Mouse (Mus musculus) myocyte (in vitro differentiated cells): ENCODE data around the gene Negr1. TPM values are rescaled to one million over a fixed set of nuclear protein-coding genes. Genes with fewer than 3 reads are reported as not detected.

Source experiments
- H3K27me3 ChIP-seq: one replicate; pipeline ENCODE4 v1.6.1; 2011; ENCODE audit not compliant: control insufficient read depth, insufficient read depth, insufficient read length
- H3K36me3 ChIP-seq: one replicate; pipeline ENCODE4 v1.6.1; 2011; ENCODE audit not compliant: control insufficient read depth, insufficient read depth
- H3K4me2 ChIP-seq: one replicate; pipeline ENCODE4 v1.6.1; 2011; ENCODE audit warnings: low read depth, control low read depth
- H3K4me3 ChIP-seq: one replicate; pipeline ENCODE4 v1.5.1; 2011; ENCODE audit warnings: mild to moderate bottlenecking, control low read depth, moderate library complexity
- H3K79me2 ChIP-seq: one replicate; pipeline ENCODE4 v1.6.1; 2011; ENCODE audit not compliant: control insufficient read depth, insufficient read depth
- H3ac ChIP-seq: one replicate; pipeline ENCODE4 v1.6.1; 2011; ENCODE audit not compliant: control insufficient read depth, insufficient read length
- CEBPB ChIP-seq: IDR thresholded peaks from 2 replicates; pipeline ENCODE4 v1.6.1; 2011; ENCODE audit warnings: mild to moderate bottlenecking, moderate library complexity; ENCODE audit not compliant: poor library complexity, insufficient read depth, severe bottlenecking
- E2F4 ChIP-seq: IDR thresholded peaks from one replicate; pipeline ENCODE4 v1.6.1; 2011; ENCODE audit warnings: mild to moderate bottlenecking, control low read depth, moderate library complexity; ENCODE audit not compliant: insufficient read depth
- MAX ChIP-seq: IDR thresholded peaks from one replicate; pipeline ENCODE4 v1.6.1; 2011; ENCODE audit warnings: low read depth, mild to moderate bottlenecking, control low read depth
- MYOD1 ChIP-seq, 3 experiments: IDR thresholded peaks; one replicate each; pipeline ENCODE4 v1.6.1; 2011; ENCODE audit warnings: control low read depth in 2 of 3, low read depth in 2 of 3, mild to moderate bottlenecking in 2 of 3, moderate library complexity in 1 of 3; ENCODE audit not compliant: insufficient read length in 2 of 3, control insufficient read depth in 1 of 3
- MYOG ChIP-seq, 3 experiments: IDR thresholded peaks; one replicate each; pipeline ENCODE4 v1.6.1; 2011; ENCODE audit warnings: control low read depth in 2 of 3, low read depth in 2 of 3, mild to moderate bottlenecking in 2 of 3; ENCODE audit not compliant: insufficient read length in 2 of 3, control insufficient read depth in 1 of 3, insufficient read depth in 1 of 3
- POLR2A ChIP-seq: IDR thresholded peaks from one replicate; pipeline ENCODE4 v1.6.1; 2011; ENCODE audit warnings: low read depth, mild to moderate bottlenecking, control low read depth, moderate library complexity; ENCODE audit not compliant: insufficient read length
- POLR2AphosphoS2 ChIP-seq: IDR thresholded peaks from one replicate; pipeline ENCODE4 v1.6.1; 2011; ENCODE audit warnings: low read depth, control low read depth; ENCODE audit not compliant: insufficient read length
- REST ChIP-seq: IDR thresholded peaks from one replicate; pipeline ENCODE4 v1.6.1; 2011; ENCODE audit warnings: mild to moderate bottlenecking, control low read depth, moderate library complexity; ENCODE audit not compliant: insufficient read depth, insufficient read length
- SRF ChIP-seq: IDR thresholded peaks from one replicate; pipeline ENCODE4 v1.6.1; 2011; ENCODE audit warnings: low read depth; ENCODE audit not compliant: control insufficient read depth, insufficient read length
- TCF12 ChIP-seq: IDR thresholded peaks from one replicate; pipeline ENCODE4 v1.6.1; 2011; ENCODE audit warnings: mild to moderate bottlenecking, control low read depth; ENCODE audit not compliant: poor library complexity, insufficient read depth, severe bottlenecking
- TCF3 ChIP-seq: IDR thresholded peaks from one replicate; pipeline ENCODE4 v1.6.1; 2011; ENCODE audit warnings: low read depth, control low read depth; ENCODE audit not compliant: insufficient read length
- USF1 ChIP-seq: IDR thresholded peaks from one replicate; pipeline ENCODE4 v1.6.1; 2011; ENCODE audit warnings: low read depth, mild to moderate bottlenecking, control low read depth, moderate library complexity
- polyA plus RNA-seq: library from polyadenylated mRNA; unstranded; fragments of >200 nt; fragmentation: generic; extraction: Trizol; gene quantifications from one replicate; pipeline ENCODE4 v1.2.1, GENCODE M21; 2012; ENCODE audit warnings: missing spikeins

Gene Negr1
- polyA plus RNA-seq, 1 experiment = 0.01 TPM

DNA sequence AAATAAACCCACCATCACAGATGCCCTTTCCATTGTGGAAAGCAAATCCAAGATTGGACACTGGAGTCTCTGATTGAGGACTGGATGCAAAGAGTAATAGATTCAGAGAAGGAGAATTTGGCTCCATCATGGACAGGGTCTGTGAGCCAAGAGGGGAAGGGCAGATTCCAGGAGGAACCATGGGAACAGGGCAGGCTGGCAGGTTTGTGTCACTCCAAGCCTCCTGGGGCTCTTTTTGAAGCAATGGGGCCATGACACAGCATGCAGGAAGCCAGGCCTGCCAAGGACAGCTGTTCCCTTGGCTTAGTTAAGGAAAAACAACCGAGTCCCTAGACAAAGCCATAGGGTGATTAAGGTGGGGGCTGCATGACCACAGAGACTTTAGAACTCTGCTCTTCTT is 647.4 kb downstream of the Negr1 start:
- H3K4me2 ChIP-seq = no peak overlapping the region
- H3K27me3 ChIP-seq = no peaks in the 10 kb centered on the region
- no peaks in the 10 kb centered on the region for H3K36me3 ChIP-seq
- TF ChIP-seq REST (no peak), POLR2AphosphoS2 (no peak), TCF3 (no peak), MYOD1 (IDR thresholded peaks at IDR 0.05; ENCODE audit: control insufficient read depth in 1 of 3, insufficient read length in 2 of 3, low read depth in 2 of 3) (no peak), CEBPB (no peak), E2F4 (no peak), TCF12 (no peak), MAX (no peak), SRF (no peak), USF1 (no peak), MYOG (IDR thresholded peaks at IDR 0.05; ENCODE audit: control insufficient read depth in 1 of 3, insufficient read depth in 1 of 3, insufficient read length in 2 of 3, low read depth in 2 of 3) (no peak), POLR2A (no peak)
- no peak overlapping the region for H3ac ChIP-seq
- no peak overlapping the region for H3K4me3 ChIP-seq
- H3K79me2 ChIP-seq = no peaks in the 10 kb centered on the region

DNA sequence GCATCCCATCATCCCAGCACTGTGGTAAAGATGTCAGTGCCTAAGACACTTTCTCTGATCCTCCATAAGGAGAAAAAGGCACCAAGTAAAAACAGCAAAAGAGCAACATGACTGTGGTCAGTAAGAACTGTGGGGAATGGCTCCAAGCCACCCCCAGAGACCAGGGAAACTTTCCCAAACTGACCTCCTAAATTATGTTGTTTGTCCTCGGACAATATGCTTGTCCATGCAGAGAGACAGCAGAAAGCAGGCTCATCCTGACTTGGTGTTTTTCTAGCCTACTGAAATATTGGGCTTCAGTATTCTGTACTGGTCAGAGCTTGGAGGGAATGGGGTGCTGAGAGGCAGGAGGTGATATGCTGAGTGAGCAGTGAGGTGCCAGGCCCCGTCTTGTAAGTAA is 647.8 kb downstream of the Negr1 start:
- no peaks in the 10 kb centered on the region for H3K79me2 ChIP-seq
- TF ChIP-seq POLR2AphosphoS2 (no peak), TCF3 (no peak), CEBPB (no peak), MYOG (IDR thresholded peaks at IDR 0.05; ENCODE audit: control insufficient read depth in 1 of 3, insufficient read depth in 1 of 3, insufficient read length in 2 of 3, low read depth in 2 of 3) (no peak), USF1 (no peak), POLR2A (no peak)
- H3K27me3 ChIP-seq = no peaks in the 10 kb centered on the region
- H3ac ChIP-seq = no peak overlapping the region
- H3K4me2 ChIP-seq = no peak overlapping the region
- H3K36me3 ChIP-seq = no peaks in the 10 kb centered on the region
- H3K4me3 ChIP-seq = no peak overlapping the region

DNA sequence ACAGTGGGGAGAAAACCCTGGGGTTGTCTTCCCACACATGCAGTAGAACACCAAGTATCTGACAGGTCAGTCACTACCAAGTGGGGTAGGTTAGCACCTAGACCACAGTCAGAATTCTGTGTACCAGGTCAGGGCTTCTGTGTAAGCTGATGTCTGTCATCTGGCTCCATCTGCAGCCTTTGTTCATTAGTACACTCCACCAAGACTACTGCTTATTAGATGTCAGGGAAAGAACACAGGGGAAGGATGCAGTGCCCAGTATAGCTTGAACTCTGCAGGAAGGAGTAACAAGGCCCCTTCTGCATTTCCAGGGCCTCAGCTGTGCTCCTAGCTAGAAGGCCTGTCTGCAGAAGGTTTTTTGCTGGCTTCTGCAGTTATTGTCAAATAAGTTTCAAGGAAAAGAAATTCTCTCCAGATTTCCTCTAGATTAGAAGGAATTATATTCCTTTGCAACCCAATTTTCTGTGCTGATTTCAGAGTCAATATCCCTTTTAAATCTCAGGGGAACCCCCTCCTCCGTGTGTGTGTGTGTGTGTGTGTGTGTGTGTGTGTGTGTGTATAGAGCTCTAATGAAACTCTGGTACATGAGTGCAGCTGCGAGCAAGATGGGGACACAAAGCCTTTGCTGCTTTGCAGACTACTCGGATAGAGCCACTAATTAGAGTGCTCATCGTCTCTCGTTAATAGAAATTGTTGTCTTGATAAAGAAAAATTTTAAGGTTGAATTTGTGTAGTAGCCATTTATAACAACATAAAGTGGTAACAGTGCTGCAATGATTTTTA is 654.5 kb downstream of the Negr1 start:
- no peak overlapping the region for H3ac ChIP-seq
- TF ChIP-seq SRF (no peak), MYOG (IDR thresholded peaks at IDR 0.05; ENCODE audit: control insufficient read depth in 1 of 3, insufficient read depth in 1 of 3, insufficient read length in 2 of 3, low read depth in 2 of 3) (no peak), MAX (no peak), E2F4 (no peak), MYOD1 (IDR thresholded peaks at IDR 0.05; ENCODE audit: control insufficient read depth in 1 of 3, insufficient read length in 2 of 3, low read depth in 2 of 3) (no peak), REST (no peak), POLR2AphosphoS2 (no peak), POLR2A (no peak), TCF12 (no peak), CEBPB (no peak), USF1 (no peak), TCF3 (no peak)
- H3K36me3 ChIP-seq = no peaks in the 10 kb centered on the region
- no peak overlapping the region for H3K4me3 ChIP-seq
- H3K4me2 ChIP-seq = no peak overlapping the region
- no peaks in the 10 kb centered on the region for H3K27me3 ChIP-seq
- H3K79me2 ChIP-seq = no peaks in the 10 kb centered on the region

DNA sequence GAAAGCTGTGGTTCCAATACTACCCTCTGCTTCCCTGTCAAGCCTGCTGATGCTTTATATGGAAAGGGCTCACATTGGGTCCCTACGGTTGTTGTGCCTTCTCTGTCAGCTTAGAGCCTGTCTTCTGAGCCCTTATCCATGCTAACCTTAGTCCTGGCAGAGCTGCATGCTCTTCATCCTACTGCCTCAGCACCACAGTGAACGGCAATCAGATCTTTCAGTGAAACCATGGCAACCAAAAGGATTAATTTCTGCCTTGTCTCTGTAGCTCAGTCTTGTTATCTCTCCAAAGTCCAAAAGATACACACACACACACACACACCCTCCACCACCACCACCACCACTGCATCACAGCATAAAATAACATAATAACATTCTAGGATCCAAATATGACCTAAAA is 656.2 kb downstream of the Negr1 start:
- Histone ChIP-seq H3K4me2 (no peak overlapping the region), H3K79me2 (no peaks in the 10 kb centered on the region), H3K27me3 (no peaks in the 10 kb centered on the region), H3K36me3 (no peaks in the 10 kb centered on the region), H3K4me3 (no peak overlapping the region), H3ac (no peak overlapping the region)
- no peak for TF ChIP-seq USF1

DNA sequence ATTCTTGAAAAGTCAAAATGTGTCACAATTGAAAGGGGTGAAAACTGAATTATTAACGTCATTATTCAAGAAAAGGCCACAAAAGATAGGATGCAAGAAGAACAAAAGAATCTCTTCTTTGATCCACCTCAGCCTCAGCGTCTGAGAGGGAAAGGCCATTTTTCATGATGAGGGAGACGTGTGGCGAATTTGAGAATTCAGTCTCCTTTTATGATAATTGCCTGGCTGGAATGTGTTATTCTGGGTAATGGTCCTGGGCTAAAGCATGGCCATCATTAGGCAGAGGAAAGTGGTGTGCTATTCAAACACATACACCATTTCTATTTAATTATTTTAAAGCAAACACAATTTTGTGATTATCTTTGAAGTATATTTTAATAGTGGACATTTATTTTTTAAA is 663.3 kb downstream of the Negr1 start:
- no peak overlapping the region for H3K4me3 ChIP-seq
- H3K27me3 ChIP-seq = no peaks in the 10 kb centered on the region
- no peak overlapping the region for H3K4me2 ChIP-seq
- H3K36me3 ChIP-seq = no peaks in the 10 kb centered on the region
- no peak for TF ChIP-seq POLR2A
- TF ChIP-seq MYOG (IDR thresholded peaks at IDR 0.05; ENCODE audit: control insufficient read depth in 1 of 3, insufficient read depth in 1 of 3, insufficient read length in 2 of 3, low read depth in 2 of 3) = no peak
- TF ChIP-seq CEBPB = no peak
- TF ChIP-seq SRF = no peak
- H3ac ChIP-seq = no peak overlapping the region
- no peaks in the 10 kb centered on the region for H3K79me2 ChIP-seq
